Mouse (Mus musculus) olfactory bulb, adult 2 months (tissue): ENCODE results near the gene Zcchc18. TPM values are rescaled to one million over a fixed set of nuclear protein-coding genes. Genes with fewer than 3 reads are reported as not detected.
A peak's percentile ranks its signal among the peaks of the same experiment; 100 is the strongest.
"Not testable (repeated sequence)": the region's sequence is repeated elsewhere in the genome, so short reads cannot be mapped to it uniquely, and the experiment has no call there.

Experiments used
- H3K27ac ChIP-seq: fragments of 200-500 bp; 2 replicates; pipeline ENCODE4 v1.5.1; 2012; ENCODE audit warnings: low read depth, low read length; ENCODE audit not compliant: insufficient read depth
- H3K4me1 ChIP-seq: fragments of 200-500 bp; 2 replicates; pipeline ENCODE4 v1.6.1; 2012; ENCODE audit warnings: low read length; ENCODE audit not compliant: control insufficient read depth, insufficient read depth
- H3K4me3 ChIP-seq: fragments of 200-500 bp; 2 replicates; pipeline ENCODE4 v1.5.1; 2012; ENCODE audit warnings: mild to moderate bottlenecking, low read depth, low read length, moderate library complexity; ENCODE audit not compliant: insufficient read depth
- CTCF ChIP-seq: fragments of 200-500 bp; IDR thresholded peaks from 2 replicates; pipeline ENCODE4 v1.5.1; 2012; ENCODE audit warnings: low read depth, mild to moderate bottlenecking, low read length, moderate library complexity; ENCODE audit not compliant: insufficient read depth
- POLR2A ChIP-seq: fragments of 200-500 bp; IDR thresholded peaks from 2 replicates; pipeline ENCODE4 v1.6.1; 2012; ENCODE audit warnings: mild to moderate bottlenecking, low read depth, low read length, moderate library complexity; ENCODE audit not compliant: insufficient read depth
- WGBS: fragments of 180-500 bp; shearing (Covaris S2); methylation state at CpG from one replicate; pipeline ENCODE4 v1.1.7; 2018; 5-methylcytosine and 5-hydroxymethylcytosine counted together
- polyA plus RNA-seq: library from polyadenylated mRNA; stranded (reverse); fragments of >200 nt; gene quantifications from 2 replicates; pipeline ENCODE4 v1.2.4, GENCODE M21; 2012; ENCODE audit warnings: low replicate concordance; ENCODE audit not compliant: missing spikeins, insufficient read depth, insufficient read length

Zcchc18 gene
- 200 TPM in 1 of 2 replicates, not detected in the other for polyA plus RNA-seq

GRCm38 (mm10) chrX:136992978-136993547 lies at the start of gene Zcchc18:
Zcchc18 (plus strand) TSS chrX:136993155.
- WGBS: 15% methylated on average over 26 of the region's 26 CpGs
- Histone ChIP-seq H3K27ac (peak within 1 kb of the TSS; percentile 88), H3K4me3 (peak within 1 kb of the TSS; percentile 88), H3K4me1 (peaks cover 11% of the 10 kb centered on the region)
- TF ChIP-seq CTCF: no peak
- peak; percentile 37; the same call in 1 of the 2 replicates for TF ChIP-seq POLR2A

GRCm38 (mm10) chrX:136957583-136958279 lies 35.2 kb upstream of the Zcchc18 start:
- not testable (repeated sequence) for H3K27ac ChIP-seq, H3K4me1 ChIP-seq
- H3K4me3 ChIP-seq: peak overlapping the region; percentile 50
- WGBS: 29% methylated on average over 13 of the region's 13 CpGs

- not testable (repeated sequence) for H3K4me3 ChIP-seq, H3K4me1 ChIP-seq, H3K27ac ChIP-seq
- WGBS: 44% methylated on average over 5 of the region's 5 CpGs
Measured at GRCm38 (mm10) chrX:136958300-136958699, 34.7 kb upstream of the Zcchc18 start.

GRCm38 (mm10) chrX:136959688-136960087 lies 33.3 kb upstream of the Zcchc18 start:
- no peak for TF ChIP-seq CTCF
- no peak for TF ChIP-seq POLR2A
- WGBS: 22% methylated on average over 2 of the region's 2 CpGs
- no peaks in the 10 kb centered on the region for H3K4me1 ChIP-seq
- no peak overlapping the region for H3K27ac ChIP-seq
- no peak overlapping the region for H3K4me3 ChIP-seq

- WGBS: 86% methylated on average over 6 of the region's 6 CpGs
- H3K4me1 ChIP-seq: not testable (repeated sequence)
Measured at GRCm38 (mm10) chrX:136975397-136975796, 17.6 kb upstream of the Zcchc18 start, which contains the start of gene Tmsb15b2. Tmsb15b2 (minus strand) TSS chrX:136975497.

GRCm38 (mm10) chrX:136976424-136977084 lies 16.4 kb upstream of the Zcchc18 start, which contains the start of the genes Tmsb15l and Tmsb15b1:
Tmsb15l (minus strand) TSS chrX:136976869.
Tmsb15b1 (minus strand) TSS chrX:136976874.
- WGBS: 16% methylated on average over 15 of the region's 15 CpGs
- TF ChIP-seq POLR2A: no peak
- H3K4me1 ChIP-seq: no peaks in the 10 kb centered on the region
- no peak within 1 kb of the TSS for H3K27ac ChIP-seq
- H3K4me3 ChIP-seq: peak within 1 kb of the TSS; percentile 56

More at GRCm38 (mm10) chrX:136975397-136975796, 17.6 kb upstream of the Zcchc18 start, which contains the start of gene Tmsb15b2:
- H3K4me3 ChIP-seq: peak within 1 kb of the TSS; percentile 56
- not testable (repeated sequence) for H3K27ac ChIP-seq

- Histone ChIP-seq H3K4me1 (no peaks in the 10 kb centered on the region), H3K27ac (no peak overlapping the region), H3K4me3 (no peak overlapping the region)
- no peak for TF ChIP-seq CTCF
- no peak for TF ChIP-seq POLR2A
Measured at GRCm38 (mm10) chrX:136978616-136979015, 14.3 kb upstream of the Zcchc18 start.

- H3K4me1 ChIP-seq: no peaks in the 10 kb centered on the region
- TF ChIP-seq CTCF: no peak
- TF ChIP-seq POLR2A: no peak
- no peak overlapping the region for H3K27ac ChIP-seq
- no peak overlapping the region for H3K4me3 ChIP-seq
Measured at GRCm38 (mm10) chrX:136986039-136986438, 6.9 kb upstream of the Zcchc18 start.

GRCm38 (mm10) chrX:136991274-136991673 lies 1.7 kb upstream of the Zcchc18 start:
- no peak overlapping the region for H3K4me3 ChIP-seq
- 56% methylated on average over 2 of the region's 2 CpGs for WGBS
- no peak overlapping the region for H3K27ac ChIP-seq
- TF ChIP-seq POLR2A (no peak), CTCF (no peak)
- H3K4me1 ChIP-seq: peaks cover 11% of the 10 kb centered on the region
